Mouse (Mus musculus) spleen, postnatal 10 days (tissue): Measurements from ENCODE around the gene Polr3c.
"Not testable (repeated sequence)": the region's sequence is repeated elsewhere in the genome, so short reads cannot be mapped to it uniquely, and the experiment has no call there.

Experiments used
- DNase-seq, 2 experiments: peaks; one replicate each; pipeline ENCODE4 v3.0.0; 2021 to 2022; ENCODE audit warnings: low spot score in 2 of 2

The Polr3c gene

DNA sequence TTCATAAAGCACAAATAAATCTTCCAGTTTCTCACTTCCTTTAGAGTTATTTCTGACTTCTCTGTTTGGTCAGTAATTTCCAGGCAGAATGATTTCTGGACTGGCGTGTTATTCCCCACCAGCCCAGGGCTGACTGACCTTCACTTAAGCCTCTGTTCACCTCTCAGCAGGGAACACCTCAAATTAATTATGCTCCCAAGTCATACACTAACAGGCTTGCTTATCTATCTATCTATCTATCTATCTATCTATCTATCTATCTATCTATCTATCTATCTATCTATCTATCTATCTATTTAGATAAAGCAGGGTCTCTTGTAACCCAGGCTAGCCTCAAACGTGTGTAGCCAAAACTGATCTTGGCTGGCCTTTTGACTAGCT lies 18.8 kb downstream of the Polr3c start:
- no peak for DNase-seq

DNA sequence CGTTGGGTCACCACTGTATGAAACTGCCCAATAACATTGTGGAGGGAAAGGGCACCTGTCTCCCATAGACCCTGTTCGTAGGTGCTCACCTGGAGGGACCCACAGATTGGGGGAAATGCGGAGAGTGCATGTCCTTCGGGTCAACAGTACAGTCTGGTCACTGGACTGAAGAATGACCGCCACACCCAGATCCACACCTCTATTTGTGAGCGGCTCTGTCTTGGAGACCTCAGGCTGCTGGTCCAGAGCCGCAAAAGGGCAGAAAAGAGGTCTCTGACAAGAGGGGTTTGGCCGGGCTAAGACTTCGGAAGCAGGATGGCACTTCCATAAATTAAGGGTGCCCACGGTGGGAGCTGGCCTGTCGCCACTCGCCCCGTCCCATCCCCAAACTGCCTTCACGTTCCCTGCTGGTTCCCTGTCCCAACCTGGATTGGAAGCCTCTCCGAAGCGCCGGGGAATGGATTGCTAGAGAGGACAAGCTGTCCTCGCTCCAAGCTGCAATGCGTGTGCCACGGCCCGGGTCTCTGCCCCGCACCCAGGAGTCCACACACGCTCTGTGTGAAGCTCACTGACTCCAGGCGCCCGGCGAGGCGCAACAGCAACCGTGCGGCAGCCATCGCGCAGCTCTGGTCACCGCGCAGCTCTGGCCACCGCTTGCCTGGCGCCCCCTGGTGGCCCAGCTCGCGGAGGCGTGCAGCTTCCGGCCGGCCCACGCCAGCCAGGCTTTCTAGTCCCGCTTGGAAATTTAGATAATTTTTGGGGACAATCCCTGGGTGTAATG lies 19.3 kb downstream of the Polr3c start, which contains the start of gene Nudt17:
TSS of gene Nudt17 (minus strand) at position 660 of the 781 bp plus-strand sequence.
- peak; percentile 79 to 85 for DNase-seq

GRCm38 (mm10) chr3:96706984-96707383 lies 20.4 kb downstream of the Polr3c start:
- no peak for DNase-seq

- DNase-seq = no peak
These were observed 21.2 kb downstream of the Polr3c start for GRCm38 (mm10) chr3:96706217-96706616.

DNA sequence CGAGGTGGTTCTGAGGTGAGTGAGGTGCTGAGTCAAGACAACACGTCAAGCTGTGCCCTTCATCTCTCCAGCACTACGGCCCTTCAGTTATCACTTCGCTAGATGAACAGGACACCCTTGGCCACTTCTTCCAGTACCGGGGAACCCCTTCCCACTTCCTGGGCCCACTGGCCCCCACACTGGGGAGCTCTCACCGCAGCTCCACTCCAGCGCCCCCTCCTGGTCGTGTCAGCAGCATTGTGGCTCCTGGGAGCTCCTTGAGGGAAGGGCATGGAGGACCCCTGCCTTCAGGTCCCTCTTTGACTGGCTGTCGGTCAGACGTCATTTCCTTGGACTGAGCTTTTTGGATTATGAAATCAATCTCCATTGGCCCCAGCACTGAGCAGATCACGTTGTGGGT lies 22.6 kb downstream of the Polr3c start:
- peak in 1 of 2 experiments; percentile 60 for DNase-seq

DNA sequence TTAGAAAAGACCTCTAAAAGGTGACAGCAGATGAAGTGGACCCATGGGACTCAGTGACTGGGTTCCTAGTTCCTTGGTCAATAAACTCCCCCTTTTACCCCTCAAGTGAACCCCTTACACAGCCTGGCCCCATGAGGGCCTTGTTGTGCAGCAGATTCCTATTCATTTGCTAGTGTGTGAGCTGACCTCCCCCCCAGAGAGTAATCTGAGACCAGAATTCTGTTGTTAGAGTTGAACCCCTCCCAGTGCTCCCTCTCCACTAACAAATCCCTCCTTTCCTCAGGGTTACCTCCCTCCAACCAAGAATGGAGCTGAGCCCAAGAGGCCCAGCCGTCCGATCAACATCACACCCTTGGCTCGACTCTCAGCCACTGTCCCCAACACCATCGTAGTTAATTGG lies 26.4 kb downstream of the Polr3c start:
- DNase-seq = no peak

DNA sequence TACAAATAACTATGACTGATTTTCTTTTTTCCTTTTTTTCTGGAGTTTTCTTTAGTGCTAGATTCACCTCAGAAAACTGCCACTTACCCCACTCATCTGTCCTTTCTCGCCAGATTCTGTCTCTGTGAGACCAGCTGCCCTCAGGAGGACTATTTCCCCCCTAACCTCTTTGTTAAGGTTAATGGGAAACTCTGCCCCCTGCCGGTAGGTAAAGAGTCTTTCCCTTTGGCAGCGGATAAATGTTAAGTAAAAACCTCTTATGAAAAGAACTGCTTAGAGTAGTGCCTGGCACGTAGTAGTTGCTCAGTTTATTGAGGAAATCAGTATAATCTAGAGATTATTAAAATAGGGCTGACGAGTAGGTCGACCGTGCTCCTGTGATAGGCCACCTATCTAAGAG lies 27.1 kb downstream of the Polr3c start:
- peak in 1 of 2 experiments; percentile 70 for DNase-seq

- no peak for DNase-seq
These were observed 28.3 kb downstream of the Polr3c start for GRCm38 (mm10) chr3:96698993-96699690.

- peak; percentile 82 to 88 for DNase-seq
These were observed 30.4 kb downstream of the Polr3c start for GRCm38 (mm10) chr3:96696766-96697732.

- peak; percentile 65 to 76 for DNase-seq
These were observed 31.1 kb downstream of the Polr3c start, which contains the start of gene Pias3 for GRCm38 (mm10) chr3:96696198-96696765. Gene Pias3 (plus strand): TSS chr3:96696384.

DNA sequence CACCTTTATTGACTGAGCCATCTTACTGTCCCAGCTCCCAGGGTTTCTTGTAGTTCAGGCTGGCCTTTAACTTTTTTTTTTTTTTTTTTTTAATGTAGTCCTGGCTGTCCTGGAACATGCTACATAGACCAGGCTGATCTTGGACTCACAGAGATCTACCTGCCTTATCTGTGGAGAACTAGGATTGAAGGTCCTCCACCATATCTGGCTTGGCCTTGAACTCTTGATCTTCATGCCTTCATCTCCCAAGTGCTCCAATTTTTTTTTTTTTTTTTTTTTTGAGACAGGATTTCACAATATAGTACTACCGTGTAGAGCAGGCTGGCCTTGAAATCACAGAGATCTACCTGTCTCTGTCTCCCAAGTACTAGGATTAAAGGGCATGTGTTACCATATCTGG lies 33.8 kb downstream of the Polr3c start:
- no peak for DNase-seq

DNA sequence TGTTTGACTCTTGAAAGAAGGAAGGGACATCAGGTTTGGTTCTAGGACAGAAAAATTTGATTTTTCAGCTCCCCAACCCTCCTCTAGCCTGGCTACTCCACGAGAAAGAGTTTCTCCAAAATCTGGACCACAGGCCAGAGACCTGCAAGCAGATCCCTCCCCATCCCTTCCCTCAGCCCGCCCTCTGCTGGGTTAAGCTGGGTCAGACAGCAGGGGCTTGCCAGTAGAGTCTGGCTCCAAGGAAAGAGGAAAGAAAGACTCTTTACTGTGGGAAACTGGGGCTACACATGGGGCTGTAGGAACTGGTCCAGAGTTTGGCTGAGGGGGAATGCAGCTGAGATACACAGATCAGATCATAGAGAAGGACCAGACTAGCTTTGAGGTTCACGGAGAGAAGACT lies 34.9 kb downstream of the Polr3c start:
- no peak for DNase-seq

- no peak for DNase-seq
These were observed 37.1 kb downstream of the Polr3c start for GRCm38 (mm10) chr3:96690298-96690697.

DNA sequence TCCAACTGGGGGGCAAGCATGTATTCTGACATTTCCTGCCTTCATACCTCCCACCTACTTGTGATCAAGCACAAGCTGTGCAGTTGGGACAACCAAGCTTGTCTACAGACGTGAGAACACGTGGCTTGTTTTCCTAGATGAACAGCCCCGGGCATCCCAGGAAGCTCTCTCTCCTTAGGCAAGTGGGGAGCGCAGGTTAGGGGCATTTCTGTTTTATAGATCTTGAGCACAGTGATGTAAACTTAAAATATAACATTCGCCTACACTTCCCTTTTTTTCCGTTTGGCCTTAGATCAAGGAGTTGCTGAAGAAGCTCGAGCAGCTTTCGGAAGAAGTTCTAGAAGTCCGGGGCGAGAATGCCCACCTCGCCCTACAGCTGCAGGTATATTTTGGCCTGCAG lies 38.6 kb downstream of the Polr3c start:
- DNase-seq = no peak

DNA sequence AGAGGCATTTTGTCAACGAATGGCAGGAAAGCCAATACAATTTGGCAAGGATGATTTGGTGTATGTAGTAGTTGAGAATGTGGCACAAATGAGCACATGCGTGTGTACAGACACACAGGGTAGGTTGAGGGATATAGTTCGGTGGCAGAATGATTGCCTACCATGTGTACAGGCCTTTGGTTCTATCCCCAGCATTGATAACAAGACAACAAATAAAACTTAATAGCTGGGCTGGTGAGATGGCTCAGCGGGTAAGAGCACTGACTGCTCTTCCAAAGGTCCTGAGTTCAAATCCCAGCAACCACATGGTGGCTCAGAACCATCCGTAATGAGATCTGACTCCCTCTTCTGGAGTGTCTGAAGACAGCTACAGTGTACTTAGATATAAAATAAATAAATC lies 41.4 kb downstream of the Polr3c start:
- DNase-seq = not testable (repeated sequence)

GRCm38 (mm10) chr3:96684822-96685156 lies 42.6 kb downstream of the Polr3c start:
- no peak for DNase-seq

DNA sequence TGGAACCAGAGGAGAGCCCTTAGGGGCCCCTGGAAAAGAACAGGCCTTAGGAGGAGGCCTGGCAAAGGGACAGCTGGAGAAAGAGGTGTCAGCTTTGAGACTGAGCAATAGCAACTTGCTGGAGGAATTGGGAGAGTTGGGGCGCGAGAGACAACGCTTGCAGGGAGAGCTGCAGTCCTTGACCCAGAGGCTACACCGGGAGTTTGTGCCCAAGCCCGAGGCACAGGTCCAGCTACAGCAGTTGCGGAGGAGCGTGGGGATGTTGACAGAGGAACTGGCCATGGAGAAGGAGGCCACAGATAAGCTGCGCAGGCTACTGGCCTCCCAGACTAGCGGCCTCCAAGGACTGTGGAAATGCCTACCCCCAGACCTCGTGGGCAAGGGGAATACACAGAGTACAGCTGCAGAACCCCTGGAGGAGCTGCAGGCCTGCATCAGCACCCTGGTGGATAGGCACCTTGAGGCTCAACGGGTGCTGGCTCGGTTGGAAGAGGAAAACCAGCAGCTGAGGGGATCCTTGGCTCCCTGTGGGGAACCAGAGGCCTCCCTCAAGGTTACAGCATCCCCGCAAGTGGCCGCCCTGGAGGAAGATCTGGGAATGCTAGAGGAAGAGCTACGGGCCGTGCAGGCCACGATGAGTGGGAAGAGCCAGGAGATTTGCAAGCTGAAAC lies 43.1 kb downstream of the Polr3c start:
- DNase-seq = no peak

DNA sequence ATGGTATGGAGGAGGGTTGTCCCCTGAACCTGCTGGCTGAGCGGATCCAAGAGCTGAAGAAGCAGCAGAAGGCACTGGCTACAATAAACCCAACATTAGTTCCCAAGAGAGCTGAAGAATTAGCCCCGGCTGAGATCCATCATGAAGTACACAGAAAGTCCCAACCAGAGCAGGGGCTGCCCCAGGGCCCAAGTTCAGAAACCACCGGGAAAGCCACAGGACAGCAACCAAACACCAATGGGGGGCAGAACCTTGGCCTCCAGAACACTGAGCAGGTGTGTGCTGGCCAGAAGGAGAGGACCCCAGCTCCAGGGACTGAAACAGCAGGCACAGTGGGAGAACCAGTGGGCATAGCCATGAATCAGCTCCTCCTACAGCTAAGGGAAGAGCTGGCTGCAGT lies 43.9 kb downstream of the Polr3c start:
- no peak for DNase-seq

- DNase-seq = no peak
These were observed 47.0 kb downstream of the Polr3c start for GRCm38 (mm10) chr3:96680269-96680956.

GRCm38 (mm10) chr3:96679159-96679674 lies 48.2 kb downstream of the Polr3c start:
- DNase-seq = no peak
